Mouse (Mus musculus): ENCODE results near the gene Erc2. TPM values are rescaled to one million over a fixed set of nuclear protein-coding genes. Genes with fewer than 3 reads are reported as not detected.
"Not testable (repeated sequence)": the region's sequence is repeated elsewhere in the genome, so short reads cannot be mapped to it uniquely, and the experiment has no call there.

Gene Erc2
- polyA plus RNA-seq, 1 experiment = 0.89 TPM

GRCm38 (mm10) chr14:27862299-27862698 is 240.1 kb downstream of the Erc2 start:
- Histone ChIP-seq H3K36me3 (ENCODE audit: control insufficient read depth, insufficient read depth, low read length) (no peaks in the 10 kb centered on the region), H3K27ac (ENCODE audit: insufficient read depth, low read depth, low read length) (no peak overlapping the region), H3K27me3 (ENCODE audit: control insufficient read depth, insufficient read depth, low read length) (no peaks in the 10 kb centered on the region), H3K4me1 (ENCODE audit: control insufficient read depth, insufficient read depth, insufficient read length, low read length) (no peaks in the 10 kb centered on the region), H3K4me3 (ENCODE audit: low read depth, low read length) (no peak overlapping the region)
- TF ChIP-seq POLR2A (IDR thresholded peaks at IDR 0.05; ENCODE audit: low read depth, low read length) (no peak), CTCF (IDR thresholded peaks at IDR 0.05; ENCODE audit: extremely low read depth, insufficient read length, insufficient replicate concordance, low read depth, low read length) (no peak)

- no peaks in the 10 kb centered on the region for H3K27me3 ChIP-seq (ENCODE audit: control insufficient read depth, insufficient read depth, low read length)
- H3K4me3 ChIP-seq (ENCODE audit: low read depth, low read length) = no peak overlapping the region
- H3K27ac ChIP-seq (ENCODE audit: insufficient read depth, low read depth, low read length) = no peak overlapping the region
- TF ChIP-seq POLR2A (IDR thresholded peaks at IDR 0.05; ENCODE audit: low read depth, low read length) = no peak
- TF ChIP-seq CTCF (IDR thresholded peaks at IDR 0.05; ENCODE audit: extremely low read depth, insufficient read length, insufficient replicate concordance, low read depth, low read length) = no peak
- no peaks in the 10 kb centered on the region for H3K36me3 ChIP-seq (ENCODE audit: control insufficient read depth, insufficient read depth, low read length)
- no peaks in the 10 kb centered on the region for H3K4me1 ChIP-seq (ENCODE audit: control insufficient read depth, insufficient read depth, insufficient read length, low read length)
Measured at GRCm38 (mm10) chr14:27867386-27867785, 245.2 kb downstream of the Erc2 start.

- Histone ChIP-seq H3K27ac (ENCODE audit: insufficient read depth, low read depth, low read length) (no peak overlapping the region), H3K4me3 (ENCODE audit: low read depth, low read length) (no peak overlapping the region), H3K27me3 (ENCODE audit: control insufficient read depth, insufficient read depth, low read length) (no peaks in the 10 kb centered on the region), H3K4me1 (ENCODE audit: control insufficient read depth, insufficient read depth, insufficient read length, low read length) (no peaks in the 10 kb centered on the region), H3K36me3 (ENCODE audit: control insufficient read depth, insufficient read depth, low read length) (no peaks in the 10 kb centered on the region)
- 74% methylated on average over 1 of the region's 1 CpGs for WGBS
- TF ChIP-seq POLR2A (IDR thresholded peaks at IDR 0.05; ENCODE audit: low read depth, low read length) (no peak), CTCF (IDR thresholded peaks at IDR 0.05; ENCODE audit: extremely low read depth, insufficient read length, insufficient replicate concordance, low read depth, low read length) (no peak)
Measured at GRCm38 (mm10) chr14:27873619-27874018, 251.4 kb downstream of the Erc2 start.

GRCm38 (mm10) chr14:27875991-27876411 is 253.8 kb downstream of the Erc2 start:
- Histone ChIP-seq H3K4me3 (ENCODE audit: low read depth, low read length) (no peak overlapping the region), H3K27me3 (ENCODE audit: control insufficient read depth, insufficient read depth, low read length) (no peaks in the 10 kb centered on the region), H3K36me3 (ENCODE audit: control insufficient read depth, insufficient read depth, low read length) (no peaks in the 10 kb centered on the region), H3K27ac (ENCODE audit: insufficient read depth, low read depth, low read length) (no peak overlapping the region), H3K4me1 (ENCODE audit: control insufficient read depth, insufficient read depth, insufficient read length, low read length) (no peaks in the 10 kb centered on the region)
- TF ChIP-seq CTCF (IDR thresholded peaks at IDR 0.05; ENCODE audit: extremely low read depth, insufficient read length, insufficient replicate concordance, low read depth, low read length) = no peak
- TF ChIP-seq POLR2A (IDR thresholded peaks at IDR 0.05; ENCODE audit: low read depth, low read length) = no peak
- WGBS = 75% methylated on average over 13 of the region's 13 CpGs

DNA sequence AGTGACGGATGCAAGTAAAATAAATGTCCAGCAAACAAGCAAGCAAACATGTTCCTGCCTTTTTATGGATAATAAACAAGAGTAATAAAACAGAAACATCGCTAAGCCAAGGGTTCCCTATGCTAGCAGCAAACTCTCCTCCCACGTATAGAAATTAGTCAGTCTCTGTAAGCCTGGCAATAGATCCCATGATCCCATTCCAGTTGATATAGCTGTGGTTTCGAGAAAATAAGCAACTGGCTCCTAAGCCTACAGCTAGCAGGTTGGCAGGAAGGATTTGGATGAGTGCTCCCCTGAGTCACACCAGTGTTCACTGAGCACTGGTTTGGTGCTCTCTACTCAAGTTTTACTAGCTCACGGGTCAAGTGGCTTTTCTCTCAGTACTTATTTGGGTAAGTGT is 259.7 kb downstream of the Erc2 start:
- H3K27ac ChIP-seq (ENCODE audit: insufficient read depth, low read depth, low read length) = no peak overlapping the region
- no peaks in the 10 kb centered on the region for H3K4me1 ChIP-seq (ENCODE audit: control insufficient read depth, insufficient read depth, insufficient read length, low read length)
- H3K4me3 ChIP-seq (ENCODE audit: low read depth, low read length) = no peak overlapping the region
- H3K36me3 ChIP-seq (ENCODE audit: control insufficient read depth, insufficient read depth, low read length) = no peaks in the 10 kb centered on the region
- 70% methylated on average over 5 of the region's 5 CpGs for WGBS
- H3K27me3 ChIP-seq (ENCODE audit: control insufficient read depth, insufficient read depth, low read length) = no peaks in the 10 kb centered on the region
- TF ChIP-seq POLR2A (IDR thresholded peaks at IDR 0.05; ENCODE audit: low read depth, low read length) (no peak), CTCF (IDR thresholded peaks at IDR 0.05; ENCODE audit: extremely low read depth, insufficient read length, insufficient replicate concordance, low read depth, low read length) (no peak)

- H3K27me3 ChIP-seq (ENCODE audit: control insufficient read depth, insufficient read depth, low read length); H3K36me3 ChIP-seq (ENCODE audit: control insufficient read depth, insufficient read depth, low read length); H3K27ac ChIP-seq (ENCODE audit: insufficient read depth, low read depth, low read length); H3K4me3 ChIP-seq (ENCODE audit: low read depth, low read length); H3K4me1 ChIP-seq (ENCODE audit: control insufficient read depth, insufficient read depth, insufficient read length, low read length): not testable (repeated sequence)
- WGBS = 83% methylated on average over 5 of the region's 5 CpGs
Measured at GRCm38 (mm10) chr14:27886337-27886736, 264.1 kb downstream of the Erc2 start.

DNA sequence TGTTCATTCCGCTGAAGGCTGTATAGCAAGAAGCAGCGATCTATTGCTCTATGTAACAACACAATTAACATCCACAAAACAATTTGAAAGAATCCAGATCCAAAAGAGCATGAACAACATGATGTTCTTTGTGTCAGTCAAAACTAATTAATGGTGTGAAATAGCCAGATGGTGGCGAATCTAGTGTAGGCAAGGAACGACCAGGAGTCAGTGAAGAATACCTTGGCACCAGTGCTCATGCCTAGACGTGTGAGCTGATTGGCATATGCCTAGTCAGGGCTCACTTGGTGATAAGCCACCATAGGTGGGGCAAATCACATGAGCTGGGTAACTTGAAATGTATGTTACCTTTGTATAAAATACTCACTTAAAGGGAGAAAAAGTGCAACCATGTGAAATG is 265.3 kb downstream of the Erc2 start:
- H3K36me3 ChIP-seq (ENCODE audit: control insufficient read depth, insufficient read depth, low read length) = no peaks in the 10 kb centered on the region
- no peaks in the 10 kb centered on the region for H3K27me3 ChIP-seq (ENCODE audit: control insufficient read depth, insufficient read depth, low read length)
- no peak overlapping the region for H3K27ac ChIP-seq (ENCODE audit: insufficient read depth, low read depth, low read length)
- 80% methylated on average over 5 of the region's 5 CpGs for whole genome bisulfite sequencing
- no peak overlapping the region for H3K4me3 ChIP-seq (ENCODE audit: low read depth, low read length)
- no peak for TF ChIP-seq POLR2A (IDR thresholded peaks at IDR 0.05; ENCODE audit: low read depth, low read length)
- TF ChIP-seq CTCF (IDR thresholded peaks at IDR 0.05; ENCODE audit: extremely low read depth, insufficient read length, insufficient replicate concordance, low read depth, low read length) = no peak
- no peaks in the 10 kb centered on the region for H3K4me1 ChIP-seq (ENCODE audit: control insufficient read depth, insufficient read depth, insufficient read length, low read length)

- H3K4me1 ChIP-seq (ENCODE audit: control insufficient read depth, insufficient read depth, insufficient read length, low read length) = no peaks in the 10 kb centered on the region
- H3K4me3 ChIP-seq (ENCODE audit: low read depth, low read length) = no peak overlapping the region
- TF ChIP-seq CTCF (IDR thresholded peaks at IDR 0.05; ENCODE audit: extremely low read depth, insufficient read length, insufficient replicate concordance, low read depth, low read length) = no peak
- TF ChIP-seq POLR2A (IDR thresholded peaks at IDR 0.05; ENCODE audit: low read depth, low read length) = no peak
- no peaks in the 10 kb centered on the region for H3K27me3 ChIP-seq (ENCODE audit: control insufficient read depth, insufficient read depth, low read length)
- 79% methylated on average over 2 of the region's 2 CpGs for WGBS
- no peak overlapping the region for H3K27ac ChIP-seq (ENCODE audit: insufficient read depth, low read depth, low read length)
- H3K36me3 ChIP-seq (ENCODE audit: control insufficient read depth, insufficient read depth, low read length) = no peaks in the 10 kb centered on the region
Measured at GRCm38 (mm10) chr14:27889650-27890049, 267.4 kb downstream of the Erc2 start.
